Mouse (Mus musculus) C2C12 (cell line): ENCODE results near the gene Nkx3-2.

Experiments used
- CTCF ChIP-seq: IDR thresholded peaks from one replicate; pipeline ENCODE4 v1.5.1; 2011; ENCODE audit not compliant: control insufficient read depth, insufficient read depth, insufficient read length
- FOSL1 ChIP-seq: IDR thresholded peaks from one replicate; pipeline ENCODE4 v1.8.0; 2011; ENCODE audit warnings: mild to moderate bottlenecking, low read length; ENCODE audit not compliant: poor library complexity, insufficient read depth, severe bottlenecking
- MYOD1 ChIP-seq: IDR thresholded peaks from one replicate; pipeline ENCODE4 v1.6.1; 2011; ENCODE audit warnings: low read depth; ENCODE audit not compliant: control insufficient read depth, insufficient read length
- MYOG ChIP-seq: IDR thresholded peaks from one replicate; pipeline ENCODE4 v1.6.1; 2011; ENCODE audit not compliant: control insufficient read depth, insufficient read length; ENCODE audit errors: extremely low read depth
- USF1 ChIP-seq: IDR thresholded peaks from one replicate; pipeline ENCODE4 v1.6.1; 2011; ENCODE audit warnings: low read depth, mild to moderate bottlenecking, control low read depth, moderate library complexity

- TF ChIP-seq CTCF (no peak), FOSL1 (no peak), USF1 (no peak), MYOD1 (no peak), MYOG (no peak)
Measured at GRCm38 (mm10) chr5:41752721-41753120, 11.6 kb downstream of the Nkx3-2 start.
